Mouse (Mus musculus) cerebellum, adult 11-12 months (tissue): ENCODE measurements at regions not wholly inside any gene's neighbourhood (a gene's known extent, or its start where the extent isn't known, plus 50 kb on each side); places are given as distances from the start of the nearest gene placed in this dataset.

Experiments used
- DNase-seq: peaks from one replicate; pipeline ENCODE4 v3.0.0; 2022

GRCm38 (mm10) chr9:120769056-120769455, 160.0 kb upstream of the Ctnnb1 start:
- no peak for DNase-seq

DNA sequence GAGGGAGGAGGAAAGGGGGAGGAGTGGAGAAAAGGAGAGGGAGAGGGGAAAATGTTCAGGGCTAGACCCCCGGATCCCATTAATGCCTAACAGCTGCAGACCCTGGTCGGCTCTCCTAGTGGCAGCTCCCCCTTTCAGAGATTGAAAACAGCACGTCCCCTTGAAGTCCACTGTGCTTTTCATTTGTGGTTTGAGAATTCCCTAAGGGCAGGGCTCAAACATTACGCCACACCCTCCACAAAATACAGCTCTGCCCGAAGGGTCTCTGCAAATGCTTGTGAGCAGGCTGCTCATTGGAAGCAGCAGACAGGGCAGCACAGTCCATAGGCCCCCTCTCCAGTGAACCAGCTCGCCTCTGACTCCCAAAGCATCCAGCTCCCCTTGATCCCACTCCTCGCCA, 159.3 kb upstream of the Ctnnb1 start:
- no peak for DNase-seq

DNA sequence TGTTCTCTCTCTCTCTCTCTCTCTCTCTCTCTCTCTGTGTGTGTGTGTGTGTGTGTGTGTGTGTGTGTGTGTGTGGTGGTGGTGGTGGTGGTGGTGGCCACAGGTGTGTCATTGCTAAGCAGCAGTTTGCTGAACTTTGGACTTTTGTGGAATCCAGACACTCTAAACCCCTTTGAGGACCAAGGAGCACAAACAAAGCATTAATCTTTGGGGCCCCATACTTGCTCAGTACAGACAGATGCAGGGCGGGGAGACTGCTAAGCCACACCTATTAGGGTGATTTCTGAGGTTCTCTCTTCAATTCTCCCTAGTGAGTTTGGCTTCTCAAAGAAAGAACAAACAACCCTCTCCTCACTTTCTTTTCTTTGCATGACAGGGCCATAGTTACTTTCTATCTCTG, 158.1 kb upstream of the Ctnnb1 start:
- no peak for DNase-seq

- no peak for DNase-seq
Measured at GRCm38 (mm10) chr9:120771896-120772530, 157.0 kb upstream of the Ctnnb1 start.

- DNase-seq = no peak
Measured at GRCm38 (mm10) chr9:120774251-120774650, 154.8 kb upstream of the Ctnnb1 start.

DNA sequence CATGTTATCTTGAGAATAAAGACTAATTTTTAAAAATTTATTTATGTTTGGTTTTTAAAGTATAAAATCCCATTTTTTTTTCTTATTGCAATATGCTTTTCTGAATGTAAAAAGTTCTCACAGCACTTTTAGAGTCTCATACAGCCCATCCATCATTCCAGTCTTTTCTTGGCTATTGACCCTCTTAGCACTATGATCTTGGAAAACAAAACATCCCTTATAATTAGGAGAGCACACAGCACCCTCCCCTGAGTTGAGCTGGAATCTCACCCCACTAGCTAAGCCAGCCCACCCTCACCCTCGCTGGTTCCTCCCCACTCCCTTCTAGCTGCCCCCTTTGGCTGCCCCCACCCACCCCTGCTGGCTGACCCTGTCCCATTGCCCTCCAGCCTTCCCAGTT, 154.2 kb upstream of the Ctnnb1 start:
- no peak for DNase-seq

DNA sequence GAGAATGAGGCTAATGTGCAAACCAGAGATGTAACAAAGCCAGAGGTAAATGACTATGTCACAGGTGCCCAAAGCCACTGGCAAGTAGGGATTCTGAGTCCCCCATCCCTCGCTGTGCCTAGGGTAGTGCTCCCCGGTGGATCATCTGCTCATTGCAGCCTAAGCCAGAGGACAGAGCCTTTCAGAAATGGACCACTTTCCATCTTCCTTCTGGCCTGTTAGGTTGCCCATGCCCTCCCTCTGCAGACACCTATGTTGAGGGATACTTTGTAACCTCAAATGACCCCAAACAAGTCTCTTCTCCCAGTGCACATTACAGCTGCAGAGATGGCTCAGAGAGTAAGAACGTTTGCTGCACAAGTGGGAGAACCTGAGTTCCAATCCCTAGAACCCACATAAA, 153.3 kb upstream of the Ctnnb1 start:
- DNase-seq = no peak

DNA sequence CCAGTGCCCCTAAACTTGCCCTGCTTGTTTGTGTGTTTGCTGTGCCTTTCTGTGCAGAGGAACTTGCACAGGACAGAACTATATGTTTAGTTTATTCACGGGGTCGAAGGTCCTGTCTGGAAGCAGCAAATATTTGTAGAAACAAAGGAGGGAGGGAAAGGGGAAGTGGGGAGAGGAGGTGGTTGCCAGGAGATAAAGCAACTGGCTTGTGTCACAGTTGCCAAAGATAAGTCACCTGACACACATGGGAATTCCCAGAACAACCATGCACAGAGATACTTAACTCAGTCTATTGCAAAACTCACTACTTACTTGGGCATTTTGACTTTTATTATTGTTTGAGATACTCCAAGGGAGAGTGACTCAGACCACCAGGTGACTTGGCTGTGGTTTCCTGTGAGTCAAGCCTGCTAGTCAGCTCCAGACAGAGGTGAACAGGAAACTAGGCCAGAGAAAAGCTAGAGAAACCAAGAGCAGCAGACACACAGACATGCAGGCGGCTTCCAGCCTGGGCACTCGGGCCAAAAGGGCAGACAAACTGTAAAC, 152.5 kb upstream of the Ctnnb1 start:
- no peak for DNase-seq

GRCm38 (mm10) chr9:120777016-120777415, 152.0 kb upstream of the Ctnnb1 start:
- no peak for DNase-seq

DNA sequence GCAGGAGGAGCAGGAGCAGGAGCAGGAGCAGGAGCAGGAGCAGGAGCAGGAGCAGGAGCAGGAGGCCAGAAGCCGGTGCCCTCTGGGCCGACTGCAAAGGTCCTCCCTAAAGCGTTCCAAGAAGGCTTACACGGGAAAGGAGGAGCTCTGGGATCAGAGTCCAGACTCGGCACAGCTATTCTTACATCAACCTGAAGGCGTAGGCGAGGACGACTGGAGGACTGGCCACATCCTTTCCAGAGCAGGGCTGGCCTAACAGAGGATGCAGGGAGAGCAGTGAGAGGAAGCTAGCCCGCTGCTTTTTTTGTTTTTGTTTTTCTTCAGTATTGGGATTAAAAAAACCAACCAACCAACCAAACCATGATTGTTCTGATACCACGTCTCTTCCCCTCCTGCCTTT, 151.5 kb upstream of the Ctnnb1 start:
- DNase-seq = no peak

DNA sequence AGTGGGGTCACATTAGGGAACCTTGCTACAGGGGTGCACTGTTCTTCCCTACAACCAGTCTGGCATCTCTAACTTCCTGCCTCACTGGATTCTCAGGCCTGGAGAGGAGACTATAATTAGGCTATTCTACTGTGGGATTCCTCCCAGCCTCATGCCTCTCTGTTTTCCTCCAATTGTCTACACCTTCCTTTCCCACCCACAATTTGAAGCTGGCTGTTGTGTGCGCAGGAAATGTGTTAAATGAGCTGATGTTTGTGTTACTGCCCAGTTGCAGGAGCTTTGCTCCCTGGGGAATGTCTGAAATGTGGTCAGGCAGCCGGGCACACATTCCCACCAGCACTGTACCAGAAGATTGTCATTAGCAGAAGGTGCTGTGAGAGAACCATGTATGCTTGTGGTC, 150.6 kb upstream of the Ctnnb1 start:
- DNase-seq = no peak

- DNase-seq = no peak
Measured at GRCm38 (mm10) chr9:120794210-120794609, 134.8 kb upstream of the Ctnnb1 start.

- DNase-seq = no peak
Measured at GRCm38 (mm10) chr9:120796111-120796880, 132.7 kb upstream of the Ctnnb1 start.

DNA sequence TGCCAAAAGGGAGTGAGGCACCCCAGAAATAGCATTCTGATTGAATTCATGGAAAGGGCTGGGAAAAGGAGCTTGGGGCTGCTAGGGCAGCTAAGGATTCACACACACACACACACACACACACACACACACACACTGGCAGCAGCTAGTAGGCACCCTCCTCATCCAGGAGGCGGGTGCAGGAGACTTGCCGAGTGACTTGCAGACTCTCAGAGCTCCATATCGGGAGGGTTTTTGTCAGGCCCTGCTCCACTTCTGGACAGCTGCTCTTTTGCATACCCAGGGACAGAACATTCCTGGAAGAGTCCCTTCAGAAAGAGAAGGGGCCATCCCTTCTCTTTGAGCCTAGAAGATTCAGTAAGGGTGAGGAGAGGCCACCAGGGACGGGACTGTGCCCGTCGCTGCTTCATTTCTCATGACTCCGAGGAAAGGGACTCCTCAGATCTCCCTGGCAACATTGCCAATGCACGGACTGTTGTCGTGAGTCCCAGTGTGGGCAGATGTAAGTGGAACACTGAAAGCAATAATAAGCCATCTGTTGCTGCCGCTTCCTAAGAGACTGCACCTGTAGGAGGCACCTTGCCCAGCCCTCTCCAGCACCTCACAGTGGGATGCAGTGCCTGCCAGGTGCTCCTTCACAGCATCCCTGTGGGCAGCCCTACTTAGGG, 130.9 kb upstream of the Ctnnb1 start:
- DNase-seq = peak; percentile 39

DNA sequence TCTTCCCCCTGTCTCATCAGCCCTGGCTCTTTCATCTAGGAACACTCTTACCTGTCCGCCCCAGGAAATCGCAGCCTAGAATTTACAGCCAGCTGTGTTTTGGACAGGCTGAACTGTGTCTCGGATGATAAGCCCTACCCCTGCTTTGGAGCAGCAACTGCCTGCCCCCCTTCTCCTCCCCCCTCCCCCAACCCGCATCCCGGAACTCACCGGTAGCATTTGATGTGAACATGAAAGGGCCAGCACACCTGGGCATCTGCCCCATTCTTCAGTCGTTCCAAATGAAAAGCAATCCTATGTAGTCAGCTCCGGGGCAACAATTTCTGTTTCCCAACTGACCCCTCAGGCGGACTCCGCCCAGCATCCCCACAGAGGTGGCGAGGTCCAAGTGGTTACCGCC, 130.1 kb upstream of the Ctnnb1 start:
- DNase-seq = no peak

GRCm38 (mm10) chr9:120802646-120803045, 126.4 kb upstream of the Ctnnb1 start:
- no peak for DNase-seq

DNA sequence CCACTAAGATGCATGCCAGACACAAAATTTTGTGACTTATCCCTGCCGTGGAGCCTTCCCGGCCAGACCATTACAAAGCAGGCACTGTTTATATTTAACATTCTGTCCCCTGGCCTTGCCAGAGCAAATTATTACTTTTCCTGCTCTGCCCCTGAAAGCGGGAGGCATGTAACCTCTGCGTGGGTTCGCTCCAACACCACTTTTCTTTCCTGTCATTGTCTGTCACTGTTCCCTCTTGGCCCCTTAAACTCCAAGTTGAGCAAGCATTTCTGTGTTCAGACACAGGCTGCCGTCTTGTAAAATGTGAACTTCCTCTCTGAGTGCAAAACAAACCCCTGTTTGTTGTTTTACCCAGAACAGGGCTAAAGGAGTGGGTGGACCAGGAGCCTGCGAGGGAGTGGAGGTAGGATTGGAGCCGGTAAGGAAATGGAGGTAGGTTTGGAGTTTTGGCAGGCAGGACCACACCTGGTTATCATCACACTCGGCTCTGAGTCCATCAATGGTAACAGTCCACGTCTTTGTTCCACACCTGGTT, 124.2 kb upstream of the Ctnnb1 start:
- no peak for DNase-seq

- DNase-seq = peak; percentile 54
Measured at GRCm38 (mm10) chr9:120808741-120809425, 120.1 kb upstream of the Ctnnb1 start.

DNA sequence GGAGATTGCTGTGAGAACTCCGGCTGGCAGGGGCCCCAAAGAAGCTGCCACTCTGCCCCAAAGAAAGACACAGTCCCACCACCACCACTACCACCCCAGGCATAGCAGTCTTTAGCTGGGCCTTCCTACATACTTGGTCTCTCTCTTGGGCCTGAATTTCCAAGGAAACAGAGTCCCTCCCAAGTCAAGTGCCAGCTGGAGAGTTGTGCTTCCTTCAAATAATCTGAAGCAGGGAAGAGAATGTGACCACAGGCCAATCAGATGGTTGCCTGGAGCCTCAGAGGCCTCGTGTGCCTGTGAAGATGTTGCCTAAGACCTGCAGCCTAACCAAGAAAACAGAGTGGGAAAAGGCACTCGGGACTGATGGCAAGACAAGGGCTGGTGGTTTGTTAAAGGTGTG, 117.5 kb upstream of the Ctnnb1 start:
- no peak for DNase-seq

DNA sequence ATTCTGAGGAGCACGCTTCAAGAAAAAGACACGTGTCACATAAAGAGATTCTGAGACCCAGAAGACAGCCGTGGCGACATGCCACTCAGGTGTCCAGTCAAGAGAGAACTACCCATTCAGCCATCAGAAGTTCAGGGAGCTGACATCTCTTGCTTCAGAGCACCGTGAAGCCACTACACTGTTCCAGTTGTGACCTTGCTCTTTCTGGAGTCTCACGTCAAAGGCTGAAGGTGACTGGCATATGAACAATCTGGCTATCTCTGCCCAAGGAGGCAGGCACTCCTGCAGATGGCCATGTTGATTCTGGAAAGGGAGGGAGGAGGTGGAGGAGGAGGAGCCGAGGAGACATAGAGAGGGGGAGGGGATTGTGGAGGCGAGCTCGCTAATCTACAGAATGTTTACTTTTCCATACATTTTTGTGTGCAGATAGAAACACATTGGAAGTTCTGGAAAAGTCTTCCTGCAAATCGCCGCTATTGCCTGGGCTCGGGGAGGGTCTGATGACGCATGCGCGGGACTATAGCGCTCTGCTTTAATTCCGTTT, 116.3 kb upstream of the Ctnnb1 start:
- DNase-seq = no peak

DNA sequence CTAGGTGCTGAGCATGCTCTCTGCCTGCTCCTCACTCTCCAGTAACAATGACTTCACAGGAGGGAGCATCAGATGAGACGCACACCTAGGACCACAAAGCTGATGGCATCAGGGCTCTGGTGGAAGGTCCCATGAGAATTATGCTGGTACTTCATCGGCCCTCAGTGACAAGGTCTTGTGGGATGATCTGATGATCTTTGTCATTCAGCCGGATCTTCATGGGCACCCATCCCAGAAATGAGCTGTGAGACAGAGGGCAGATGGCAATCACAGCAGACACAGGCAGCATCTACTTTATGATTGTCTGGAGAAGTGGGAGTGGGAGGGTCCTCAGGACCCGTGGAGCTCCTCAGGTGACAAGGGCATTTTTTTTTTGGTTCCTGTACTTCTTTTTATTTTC, 114.7 kb upstream of the Ctnnb1 start:
- no peak for DNase-seq

GRCm38 (mm10) chr9:120818726-120819317, 110.2 kb upstream of the Ctnnb1 start:
- DNase-seq = no peak
